Mouse (Mus musculus): Measurements from ENCODE around the gene Fat2.

The Fat2 gene

GRCm38 (mm10) chr11:55329868-55330772 is 6.2 kb downstream of the Fat2 start:
- no peak for DNase-seq

GRCm38 (mm10) chr11:55327558-55328409 is 8.6 kb downstream of the Fat2 start:
- DNase-seq: no peak

GRCm38 (mm10) chr11:55327111-55327510 is 9.3 kb downstream of the Fat2 start:
- no peak for DNase-seq

- no peak for DNase-seq
Observed at GRCm38 (mm10) chr11:55326211-55326610, 10.2 kb downstream of the Fat2 start.

- DNase-seq: peak; percentile 52
Observed at GRCm38 (mm10) chr11:55323854-55324253, 12.5 kb downstream of the Fat2 start.

- DNase-seq: no peak
Observed at GRCm38 (mm10) chr11:55320990-55321389, 15.4 kb downstream of the Fat2 start.

- no peak for DNase-seq
Observed at GRCm38 (mm10) chr11:55315966-55316365, 20.4 kb downstream of the Fat2 start.

GRCm38 (mm10) chr11:55314704-55315047 is 21.7 kb downstream of the Fat2 start:
- DNase-seq: no peak

- DNase-seq: no peak
Observed at GRCm38 (mm10) chr11:55313768-55314703, 22.3 kb downstream of the Fat2 start.

GRCm38 (mm10) chr11:55302350-55302749 is 34.0 kb downstream of the Fat2 start:
- no peak for DNase-seq

- DNase-seq: no peak
Observed at GRCm38 (mm10) chr11:55293179-55293578, 43.2 kb downstream of the Fat2 start.

- no peak for DNase-seq
Observed at GRCm38 (mm10) chr11:55291901-55292300, 44.5 kb downstream of the Fat2 start.

GRCm38 (mm10) chr11:55289851-55290391 is 46.4 kb downstream of the Fat2 start:
- no peak for DNase-seq

GRCm38 (mm10) chr11:55274756-55275155 is 61.6 kb downstream of the Fat2 start:
- DNase-seq: no peak

GRCm38 (mm10) chr11:55268580-55268979 is 67.8 kb downstream of the Fat2 start:
- DNase-seq: no peak

- no peak for DNase-seq
Observed at GRCm38 (mm10) chr11:55265647-55266046, 70.7 kb downstream of the Fat2 start.

- DNase-seq: no peak
Observed at GRCm38 (mm10) chr11:55264318-55264717, 72.0 kb downstream of the Fat2 start.

GRCm38 (mm10) chr11:55262000-55262399 is 74.4 kb downstream of the Fat2 start:
- no peak for DNase-seq

- no peak for DNase-seq
Observed at GRCm38 (mm10) chr11:55261105-55261504, 75.3 kb downstream of the Fat2 start.

- no peak for DNase-seq
Observed at GRCm38 (mm10) chr11:55253391-55253790, 83.0 kb downstream of the Fat2 start.

- no peak for DNase-seq
Observed at GRCm38 (mm10) chr11:55250527-55250926, 85.8 kb downstream of the Fat2 start.

- peak; percentile 74 for DNase-seq
Observed at GRCm38 (mm10) chr11:55240556-55240955, 95.8 kb downstream of the Fat2 start.
